Mouse (Mus musculus) neural tube, embryonic 11.5 days (tissue): ENCODE measurements around the gene Rasgef1b. TPM values are rescaled to one million over a fixed set of nuclear protein-coding genes. Genes with fewer than 3 reads are reported as not detected.

Source experiments
- ATAC-seq: fragments of 200-750 bp; cut with Nextera tagmentation; 2 replicates; pipeline ENCODE4 v1.8.0; 2017; ENCODE audit warnings: moderate number of reproducible peaks, mild to moderate bottlenecking, moderate TSS enrichment, moderate library complexity; ENCODE audit not compliant: insufficient read depth, low FRiP score, low TSS enrichment
- DNase-seq: peaks from one replicate; pipeline ENCODE4 v3.0.0-alpha.2; 2015; ENCODE audit warnings: low spot score
- H3K27ac ChIP-seq: fragments of 300-500 bp; sonication (generic); 2 replicates; pipeline ENCODE4 v1.5.1; 2014; ENCODE audit warnings: low read depth, mild to moderate bottlenecking, low read length
- H3K27me3 ChIP-seq: fragments of 300-500 bp; sonication (generic); 2 replicates; pipeline ENCODE4 v1.6.1; 2014; ENCODE audit warnings: mild to moderate bottlenecking, low read length, mixed read lengths; ENCODE audit not compliant: control insufficient read depth, insufficient read depth
- H3K36me3 ChIP-seq: fragments of 300-500 bp; sonication (generic); 2 replicates; pipeline ENCODE4 v1.6.1; 2014; ENCODE audit warnings: mild to moderate bottlenecking, low read length, moderate library complexity, mixed read lengths; ENCODE audit not compliant: control insufficient read depth, insufficient read depth
- H3K4me1 ChIP-seq: fragments of 300-500 bp; sonication (generic); 2 replicates; pipeline ENCODE4 v1.6.1; 2014; ENCODE audit warnings: low read length, mixed read lengths; ENCODE audit not compliant: control insufficient read depth, insufficient read depth
- H3K4me2 ChIP-seq: fragments of 300-500 bp; sonication (generic); 2 replicates; pipeline ENCODE4 v1.6.1; 2014; ENCODE audit warnings: low read depth, mild to moderate bottlenecking, moderate library complexity
- H3K4me3 ChIP-seq: fragments of 300-500 bp; sonication (generic); 2 replicates; pipeline ENCODE4 v1.5.1; 2014; ENCODE audit warnings: low read depth, low read length
- H3K9ac ChIP-seq: fragments of 300-500 bp; sonication (generic); 2 replicates; pipeline ENCODE4 v1.6.1; 2014; ENCODE audit warnings: mild to moderate bottlenecking, low read length
- H3K9me3 ChIP-seq: fragments of 300-500 bp; sonication (generic); 2 replicates; pipeline ENCODE4 v1.6.1; 2016; ENCODE audit warnings: low read length; ENCODE audit not compliant: control insufficient read depth
- WGBS: fragments of 180-500 bp; shearing (Covaris S2); extraction: QIAGEN DNeasy Blood & Tissue Kit; methylation state at CpG from one replicate; pipeline ENCODE4 v1.1.7; 2014; 5-methylcytosine and 5-hydroxymethylcytosine counted together
- polyA plus RNA-seq: library from polyadenylated mRNA; unstranded; fragments of >200 nt; fragmentation: Nextera tagmentation; extraction: Ambion mirVana; gene quantifications from 2 replicates; pipeline ENCODE4 v1.2.1, GENCODE M21; 2014

The Rasgef1b gene
- polyA plus RNA-seq, 1 experiment from 2014 or later: 20.7 TPM

- Histone ChIP-seq H3K27ac (no peak overlapping the region), H3K36me3 (no peaks in the 10 kb centered on the region), H3K27me3 (no peaks in the 10 kb centered on the region), H3K4me1 (0 out of 2 replicates have a peak, but pooled peaks cover 5% of the 10 kb centered on the region), H3K4me2 (no peak overlapping the region), H3K9ac (no peak overlapping the region), H3K4me3 (no peak overlapping the region), H3K9me3 (no peaks in the 10 kb centered on the region)
- DNase-seq (no peak), ATAC-seq (no peak)
- WGBS: 97% methylated on average over 6 of the region's 6 CpGs
Measured at GRCm38 (mm10) chr5:99240501-99240900, 488.4 kb downstream of the Rasgef1b start.

- Histone ChIP-seq H3K4me3 (no peak overlapping the region), H3K27me3 (no peaks in the 10 kb centered on the region), H3K9me3 (no peaks in the 10 kb centered on the region), H3K4me1 (0 out of 2 replicates have a peak, but pooled peaks cover 5% of the 10 kb centered on the region), H3K36me3 (no peaks in the 10 kb centered on the region), H3K4me2 (no peak overlapping the region), H3K27ac (no peak overlapping the region), H3K9ac (no peak overlapping the region)
- whole genome bisulfite sequencing: 90% methylated on average over 9 of the region's 9 CpGs
- ATAC-seq: no peak
- DNase-seq: no peak
Measured at GRCm38 (mm10) chr5:99239677-99240076, 489.2 kb downstream of the Rasgef1b start.

DNA sequence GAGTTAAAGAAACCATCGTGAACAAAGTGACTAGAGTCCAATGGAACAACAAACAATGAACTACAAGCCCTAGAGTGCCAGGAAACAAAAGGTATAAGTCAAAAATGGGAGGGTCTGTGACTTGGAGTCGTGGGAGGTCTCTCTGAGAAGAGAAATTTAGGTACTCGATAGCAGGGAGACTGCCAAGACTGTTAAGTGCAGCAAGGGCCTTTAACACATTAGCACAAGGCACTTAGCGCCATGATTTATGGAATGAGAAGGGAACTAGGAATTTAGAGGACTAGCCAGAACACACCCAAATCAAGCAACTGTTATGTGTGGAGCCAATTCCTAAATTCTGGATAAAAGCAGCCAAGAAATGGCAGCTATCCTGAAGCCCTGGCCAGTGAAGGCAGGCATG is 490.7 kb downstream of the Rasgef1b start:
- DNase-seq (no peak), ATAC-seq (no peak)
- Histone ChIP-seq H3K36me3 (no peaks in the 10 kb centered on the region), H3K4me1 (no peaks in the 10 kb centered on the region), H3K4me3 (no peak overlapping the region), H3K27ac (no peak overlapping the region), H3K27me3 (no peaks in the 10 kb centered on the region), H3K9ac (no peak overlapping the region), H3K9me3 (no peaks in the 10 kb centered on the region), H3K4me2 (no peak overlapping the region)
- 78% methylated on average over 4 of the region's 4 CpGs for WGBS

DNA sequence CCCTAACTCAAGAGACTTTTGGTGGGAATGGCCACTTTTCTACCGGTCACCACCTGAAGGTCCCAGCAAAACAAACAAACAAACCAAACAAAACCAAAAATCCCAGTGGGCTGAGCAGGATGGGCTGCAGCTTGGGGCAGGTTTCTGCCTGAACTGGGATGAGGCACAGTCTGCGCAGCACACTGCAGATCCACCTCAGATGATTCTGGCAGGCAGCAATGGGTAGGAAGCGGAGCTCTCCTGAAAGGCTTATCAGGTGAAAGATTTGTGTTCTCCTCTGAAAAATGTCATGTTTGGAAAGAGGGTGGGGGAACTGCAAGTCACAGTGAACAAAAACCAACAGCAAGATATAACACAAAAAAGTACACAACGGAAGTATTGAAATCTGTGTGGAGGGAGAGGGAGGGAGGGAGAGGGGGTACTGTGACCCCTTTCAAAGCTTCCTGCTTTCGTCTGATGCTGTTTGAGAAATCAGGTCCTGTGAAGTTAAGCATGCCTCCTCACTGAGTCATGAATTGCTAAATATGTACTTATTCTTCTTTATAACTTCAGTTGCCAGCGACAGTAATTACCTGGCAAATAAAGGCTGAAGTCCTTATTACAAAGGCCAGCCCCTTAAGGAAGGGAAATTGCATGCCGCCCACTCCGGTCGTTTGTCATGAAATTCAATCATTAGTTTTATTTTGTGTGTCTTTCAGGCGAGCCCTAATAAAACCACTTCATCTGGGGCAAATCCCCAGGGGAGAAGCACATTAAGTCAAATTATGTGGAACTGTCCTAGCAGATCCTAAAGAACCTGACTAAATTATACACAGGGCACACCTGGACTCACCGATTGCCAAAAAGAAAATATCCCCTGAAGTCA is 491.7 kb downstream of the Rasgef1b start:
- Histone ChIP-seq H3K9ac (no peak overlapping the region), H3K36me3 (no peaks in the 10 kb centered on the region), H3K4me1 (no peaks in the 10 kb centered on the region), H3K9me3 (no peaks in the 10 kb centered on the region), H3K4me3 (no peak overlapping the region), H3K4me2 (no peak overlapping the region), H3K27me3 (no peaks in the 10 kb centered on the region), H3K27ac (no peak overlapping the region)
- ATAC-seq (no peak), DNase-seq (no peak)
- 59% methylated on average over 11 of the region's 11 CpGs for WGBS

DNA sequence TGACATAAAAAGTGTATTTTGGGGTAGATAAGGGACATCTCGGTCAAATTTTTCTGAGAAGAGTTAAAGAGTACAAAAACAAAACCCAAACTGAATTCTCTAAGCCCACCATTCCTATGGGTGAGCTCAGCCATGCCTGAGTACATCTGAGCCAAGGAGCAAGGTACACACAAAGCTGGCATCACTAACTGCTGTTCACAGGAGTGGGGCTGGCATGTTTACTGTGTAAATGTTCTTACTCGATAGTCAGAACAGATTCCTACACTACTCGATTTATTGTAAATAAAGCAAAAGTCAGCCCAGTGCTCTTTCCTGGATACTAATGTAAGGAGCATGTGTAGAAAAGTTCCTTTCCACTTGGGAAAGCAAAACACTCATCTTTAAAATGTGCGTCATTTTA is 492.4 kb downstream of the Rasgef1b start:
- no peaks in the 10 kb centered on the region for H3K36me3 ChIP-seq
- WGBS: 88% methylated on average over 4 of the region's 4 CpGs
- no peak overlapping the region for H3K9ac ChIP-seq
- no peaks in the 10 kb centered on the region for H3K4me1 ChIP-seq
- no peak overlapping the region for H3K4me3 ChIP-seq
- no peak for ATAC-seq
- H3K27ac ChIP-seq: no peak overlapping the region
- no peaks in the 10 kb centered on the region for H3K27me3 ChIP-seq
- no peak for DNase-seq
- H3K9me3 ChIP-seq: no peaks in the 10 kb centered on the region
- H3K4me2 ChIP-seq: no peak overlapping the region

- DNase-seq (no peak), ATAC-seq (no peak)
- no peak overlapping the region for H3K27ac ChIP-seq
- H3K4me1 ChIP-seq: no peaks in the 10 kb centered on the region
- WGBS: 93% methylated on average over 17 of the region's 17 CpGs
- H3K36me3 ChIP-seq: no peaks in the 10 kb centered on the region
- no peak overlapping the region for H3K9ac ChIP-seq
- H3K27me3 ChIP-seq: no peaks in the 10 kb centered on the region
- H3K9me3 ChIP-seq: no peaks in the 10 kb centered on the region
- no peak overlapping the region for H3K4me3 ChIP-seq
- H3K4me2 ChIP-seq: no peak overlapping the region
Measured at GRCm38 (mm10) chr5:99234275-99234674, 494.6 kb downstream of the Rasgef1b start.

DNA sequence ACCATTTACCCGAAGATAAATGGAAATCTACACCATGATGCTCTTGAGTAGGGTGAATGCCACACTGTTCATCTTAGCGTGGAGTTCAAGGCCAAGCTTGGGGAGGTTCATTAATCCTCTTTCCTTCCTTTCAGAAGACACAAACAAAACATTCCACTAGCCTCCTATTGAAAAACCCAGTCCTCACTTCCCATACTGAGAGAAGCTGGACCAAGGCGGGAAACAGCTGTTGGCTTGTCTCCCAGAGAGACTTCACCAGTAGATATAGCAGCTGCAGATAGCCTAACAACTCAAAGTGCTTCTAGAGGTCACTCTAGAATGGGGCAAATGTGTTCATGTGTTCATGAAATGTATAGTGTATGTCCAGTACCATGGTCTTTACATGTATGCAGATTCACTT is 495.7 kb downstream of the Rasgef1b start:
- no peak for DNase-seq
- Histone ChIP-seq H3K27ac (no peak overlapping the region), H3K36me3 (no peaks in the 10 kb centered on the region; the same call in 1 of the 2 replicates), H3K4me3 (no peak overlapping the region), H3K4me2 (no peak overlapping the region), H3K9me3 (no peaks in the 10 kb centered on the region), H3K27me3 (no peaks in the 10 kb centered on the region), H3K9ac (no peak overlapping the region), H3K4me1 (no peaks in the 10 kb centered on the region)
- no peak for ATAC-seq
- 88% methylated on average over 3 of the region's 3 CpGs for WGBS

GRCm38 (mm10) chr5:99232410-99232809 is 496.5 kb downstream of the Rasgef1b start:
- H3K4me3 ChIP-seq: no peak overlapping the region

DNA sequence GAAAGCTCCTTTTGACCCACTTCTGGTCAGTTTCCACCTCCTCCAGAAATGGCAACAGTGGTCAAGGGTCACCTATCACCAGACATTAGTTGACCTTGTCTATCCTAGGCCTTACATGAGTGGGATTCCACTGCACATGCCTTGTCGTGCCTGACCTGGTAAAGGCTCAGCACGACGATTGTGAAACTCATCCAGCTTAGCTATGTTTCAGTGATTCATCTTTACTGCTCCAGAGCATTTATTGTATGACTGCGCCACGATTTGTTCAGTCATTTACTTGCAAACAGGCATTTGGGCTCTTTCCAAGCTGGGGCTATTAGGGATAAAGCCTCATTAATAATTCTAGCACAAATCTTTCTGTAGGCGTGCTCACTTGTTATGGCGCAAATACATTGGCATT is 498.4 kb downstream of the Rasgef1b start:
- 90% methylated on average over 7 of the region's 7 CpGs for WGBS
- no peak for ATAC-seq
- Histone ChIP-seq H3K9ac (no peak overlapping the region), H3K4me2 (no peak overlapping the region), H3K27ac (no peak overlapping the region), H3K4me1 (no peaks in the 10 kb centered on the region), H3K36me3 (no peaks in the 10 kb centered on the region; the same call in 1 of the 2 replicates), H3K9me3 (no peaks in the 10 kb centered on the region), H3K4me3 (no peak overlapping the region), H3K27me3 (no peaks in the 10 kb centered on the region)
- no peak for DNase-seq

More at GRCm38 (mm10) chr5:99232410-99232809, 496.5 kb downstream of the Rasgef1b start:
- no peaks in the 10 kb centered on the region for H3K27me3 ChIP-seq
- 86% methylated on average over 8 of the region's 8 CpGs for WGBS
- ATAC-seq: no peak
- no peak overlapping the region for H3K9ac ChIP-seq
- H3K27ac ChIP-seq: no peak overlapping the region
- no peaks in the 10 kb centered on the region for H3K9me3 ChIP-seq
- no peak overlapping the region for H3K4me2 ChIP-seq
- no peaks in the 10 kb centered on the region for H3K4me1 ChIP-seq
- H3K36me3 ChIP-seq: no peaks in the 10 kb centered on the region; the same call in 1 of the 2 replicates
- DNase-seq: no peak
